Mouse (Mus musculus) forebrain, embryonic 10.5 days (tissue): Measurements from ENCODE around the gene Tmem60. TPM values are rescaled to one million over a fixed set of nuclear protein-coding genes. Genes with fewer than 3 reads are reported as not detected.

ENCODE experiments used
- DNase-seq: peaks from one replicate; pipeline ENCODE4 v3.0.0-alpha.2; 2017; ENCODE audit warnings: low spot score; ENCODE audit errors: extremely low spot score
- H3K27ac ChIP-seq: fragments of 300-500 bp; sonication (generic); 2 replicates; pipeline ENCODE4 v1.5.1; 2016; ENCODE audit warnings: mild to moderate bottlenecking
- H3K27me3 ChIP-seq: fragments of 300-500 bp; sonication (generic); 2 replicates; pipeline ENCODE4 v1.6.1; 2016; ENCODE audit warnings: mild to moderate bottlenecking; ENCODE audit not compliant: poor library complexity, severe bottlenecking
- H3K36me3 ChIP-seq: fragments of 300-500 bp; sonication (generic); replicated peaks from 2 replicates; pipeline ENCODE4 v1.6.1; 2016; ENCODE audit warnings: mild to moderate bottlenecking, moderate library complexity
- H3K4me1 ChIP-seq: fragments of 300-500 bp; sonication (generic); 2 replicates; pipeline ENCODE4 v1.6.1; 2016
- H3K4me3 ChIP-seq: fragments of 300-500 bp; sonication (generic); 2 replicates; pipeline ENCODE4 v1.5.1; 2016; ENCODE audit warnings: mild to moderate bottlenecking, moderate library complexity
- H3K9me3 ChIP-seq: fragments of 300-500 bp; sonication (generic); 2 replicates; pipeline ENCODE4 v1.6.1; 2016; ENCODE audit warnings: mild to moderate bottlenecking, moderate library complexity
- WGBS: fragments of 180-500 bp; shearing (Covaris S2); methylation state at CpG from one replicate; pipeline ENCODE4 v1.1.7; 2016; 5-methylcytosine and 5-hydroxymethylcytosine counted together
- polyA plus RNA-seq: library from polyadenylated mRNA; unstranded; fragments of >200 nt; fragmentation: Nextera tagmentation; extraction: Ambion mirVana; gene quantifications from 2 replicates; pipeline ENCODE4 v1.2.1, GENCODE M21; 2016

Gene Tmem60
- polyA plus RNA-seq, 1 experiment from 2014 or later = 54.3 TPM

- peaks cover 2% of the 10 kb centered on the region; the same call in 1 of the 2 replicates for H3K36me3 ChIP-seq
- H3K4me3 ChIP-seq = no peak overlapping the region
- 97% methylated on average over 1 of the region's 1 CpGs for WGBS
- no peak for DNase-seq
- no peaks in the 10 kb centered on the region for H3K9me3 ChIP-seq
- no peaks in the 10 kb centered on the region for H3K4me1 ChIP-seq
- no peaks in the 10 kb centered on the region for H3K27me3 ChIP-seq
- H3K27ac ChIP-seq = no peak overlapping the region
Observed at GRCm38 (mm10) chr5:20873146-20873545, 8.8 kb upstream of the Tmem60 start.

- WGBS = 88% methylated on average over 1 of the region's 1 CpGs
- H3K9me3 ChIP-seq = no peaks in the 10 kb centered on the region
- H3K36me3 ChIP-seq = peaks cover 2% of the 10 kb centered on the region; the same call in 1 of the 2 replicates
- H3K27me3 ChIP-seq = no peaks in the 10 kb centered on the region
- no peak overlapping the region for H3K27ac ChIP-seq
- no peak for DNase-seq
- H3K4me3 ChIP-seq = no peak overlapping the region
- peaks cover 7% of the 10 kb centered on the region for H3K4me1 ChIP-seq
Observed at GRCm38 (mm10) chr5:20876934-20877426, 5.0 kb upstream of the Tmem60 start.

GRCm38 (mm10) chr5:20880386-20880785, 1.6 kb upstream of the Tmem60 start:
- no peak for DNase-seq
- Histone ChIP-seq H3K27ac (peak overlapping the region; percentile 96; the same call in 1 of the 2 replicates), H3K4me3 (peak overlapping the region; percentile 84), H3K9me3 (no peaks in the 10 kb centered on the region), H3K4me1 (peaks cover 21% of the 10 kb centered on the region), H3K36me3 (peaks cover 8% of the 10 kb centered on the region), H3K27me3 (no peaks in the 10 kb centered on the region)
- WGBS = 83% methylated on average over 2 of the region's 2 CpGs

- peaks cover 21% of the 10 kb centered on the region for H3K4me1 ChIP-seq
- 2% methylated on average over 64 of the region's 64 CpGs for WGBS
- peak overlapping the region; percentile 84 for H3K4me3 ChIP-seq
- no peaks in the 10 kb centered on the region for H3K9me3 ChIP-seq
- peak overlapping the region; percentile 96 for H3K27ac ChIP-seq
- DNase-seq = peak; percentile 63
- no peaks in the 10 kb centered on the region for H3K27me3 ChIP-seq
- peaks cover 15% of the 10 kb centered on the region for H3K36me3 ChIP-seq
Observed at GRCm38 (mm10) chr5:20880797-20881775, 905 bp upstream of the Tmem60 start.

GRCm38 (mm10) chr5:20884036-20884620, 2.1 kb downstream of the Tmem60 start:
- DNase-seq = no peak
- Histone ChIP-seq H3K27me3 (no peaks in the 10 kb centered on the region), H3K4me3 (peak overlapping the region; percentile 84; the same call in 1 of the 2 replicates), H3K36me3 (peaks cover 36% of the 10 kb centered on the region), H3K27ac (no peak overlapping the region), H3K4me1 (peaks cover 21% of the 10 kb centered on the region), H3K9me3 (no peaks in the 10 kb centered on the region)
- 74% methylated on average over 4 of the region's 4 CpGs for WGBS

GRCm38 (mm10) chr5:20897446-20898167, 15.6 kb downstream of the Tmem60 start:
- H3K36me3 ChIP-seq = peaks cover 66% of the 10 kb centered on the region
- WGBS = 93% methylated on average over 2 of the region's 2 CpGs

GRCm38 (mm10) chr5:20904647-20905046, 22.7 kb downstream of the Tmem60 start:
- no peak overlapping the region for H3K27ac ChIP-seq
- no peaks in the 10 kb centered on the region for H3K9me3 ChIP-seq
- H3K4me1 ChIP-seq = no peaks in the 10 kb centered on the region
- DNase-seq = no peak
- peaks cover 63% of the 10 kb centered on the region for H3K36me3 ChIP-seq
- H3K4me3 ChIP-seq = no peak overlapping the region
- 86% methylated on average over 2 of the region's 2 CpGs for WGBS
- no peaks in the 10 kb centered on the region for H3K27me3 ChIP-seq

More at GRCm38 (mm10) chr5:20897446-20898167, 15.6 kb downstream of the Tmem60 start:
- Histone ChIP-seq H3K4me1 (no peaks in the 10 kb centered on the region), H3K4me3 (no peak overlapping the region), H3K27me3 (no peaks in the 10 kb centered on the region), H3K9me3 (no peaks in the 10 kb centered on the region), H3K27ac (no peak overlapping the region)
- DNase-seq = no peak

GRCm38 (mm10) chr5:20905437-20905836, 23.4 kb downstream of the Tmem60 start:
- H3K36me3 ChIP-seq = peaks cover 58% of the 10 kb centered on the region

GRCm38 (mm10) chr5:20906191-20906590, 24.2 kb downstream of the Tmem60 start:
- H3K4me1 ChIP-seq = no peaks in the 10 kb centered on the region
- 93% methylated on average over 7 of the region's 7 CpGs for WGBS
- no peaks in the 10 kb centered on the region for H3K9me3 ChIP-seq
- H3K4me3 ChIP-seq = no peak overlapping the region
- peaks cover 51% of the 10 kb centered on the region for H3K36me3 ChIP-seq
- no peak overlapping the region for H3K27ac ChIP-seq
- no peaks in the 10 kb centered on the region for H3K27me3 ChIP-seq
- no peak for DNase-seq

More at GRCm38 (mm10) chr5:20905437-20905836, 23.4 kb downstream of the Tmem60 start:
- H3K27me3 ChIP-seq = no peaks in the 10 kb centered on the region
- H3K4me3 ChIP-seq = no peak overlapping the region
- DNase-seq = no peak
- H3K4me1 ChIP-seq = no peaks in the 10 kb centered on the region
- no peaks in the 10 kb centered on the region for H3K9me3 ChIP-seq
- WGBS = 83% methylated on average over 2 of the region's 2 CpGs
- no peak overlapping the region for H3K27ac ChIP-seq

- WGBS = 97% methylated on average over 2 of the region's 2 CpGs
- Histone ChIP-seq H3K36me3 (peaks cover 15% of the 10 kb centered on the region), H3K4me3 (no peak overlapping the region), H3K9me3 (no peaks in the 10 kb centered on the region), H3K27ac (no peak overlapping the region), H3K27me3 (no peaks in the 10 kb centered on the region), H3K4me1 (no peaks in the 10 kb centered on the region)
- DNase-seq = no peak
Observed at GRCm38 (mm10) chr5:20911741-20912140, 29.8 kb downstream of the Tmem60 start.

GRCm38 (mm10) chr5:20913372-20914275, 31.6 kb downstream of the Tmem60 start:
- 79% methylated on average over 11 of the region's 11 CpGs for WGBS
- H3K27me3 ChIP-seq = no peaks in the 10 kb centered on the region
- DNase-seq = no peak
- H3K4me1 ChIP-seq = no peaks in the 10 kb centered on the region
- H3K27ac ChIP-seq = no peak overlapping the region
- 0 out of 2 replicates have a peak, but pooled peaks cover 2% of the 10 kb centered on the region for H3K36me3 ChIP-seq
- H3K9me3 ChIP-seq = no peaks in the 10 kb centered on the region
- H3K4me3 ChIP-seq = no peak overlapping the region
